Mouse (Mus musculus) NIH3T3 (cell line): ENCODE data around the gene Tsen54.
A peak's percentile ranks its signal among the peaks of the same experiment; 100 is the strongest.

ENCODE experiments used
- DNase-seq: peaks from one replicate; pipeline ENCODE4 v3.0.0-alpha.2; 2012; ENCODE audit warnings: low read depth

Tsen54 gene

GRCm38 (mm10) chr11:115803072-115803709, 11.3 kb upstream of the Tsen54 start:
- no peak for DNase-seq

DNA sequence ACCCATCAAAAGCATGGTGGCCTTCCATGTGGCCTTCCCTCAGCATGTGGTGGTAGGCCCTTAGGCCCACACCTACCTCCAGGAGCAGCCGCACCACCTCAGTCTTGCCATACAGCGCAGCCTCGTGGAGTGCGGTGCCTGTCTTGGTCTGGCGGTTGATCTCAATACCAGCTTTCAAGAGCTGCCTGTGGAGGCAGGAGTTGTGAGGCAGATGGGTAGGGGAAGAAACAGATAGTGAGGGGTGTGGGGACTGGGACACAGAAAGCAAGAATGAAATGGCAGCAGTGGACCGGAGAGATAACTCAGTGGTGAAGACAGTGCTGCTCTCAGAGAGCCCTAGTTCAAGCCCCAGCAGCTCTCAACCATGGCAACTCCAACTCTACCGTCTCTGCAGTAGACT, 9.5 kb upstream of the Tsen54 start:
- DNase-seq: no peak

DNA sequence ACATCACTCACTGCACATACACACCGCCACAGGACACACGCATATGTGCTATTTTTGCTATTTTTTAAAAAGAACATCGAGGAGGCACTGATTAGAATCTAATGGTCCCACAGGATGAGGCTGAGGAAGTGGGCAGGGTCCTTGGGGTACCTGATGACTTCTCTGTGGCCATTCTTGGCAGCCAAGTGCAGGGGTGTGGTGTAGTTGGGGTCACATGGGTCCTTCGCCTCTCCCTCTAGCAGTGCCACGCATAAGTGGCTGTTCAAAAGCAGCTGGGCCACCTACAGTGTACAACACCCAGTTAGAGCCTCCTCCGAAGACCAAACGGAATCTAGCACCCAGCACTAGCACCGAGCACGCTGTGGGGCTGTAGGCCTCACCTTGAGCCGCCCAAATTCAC, 8.4 kb upstream of the Tsen54 start:
- no peak for DNase-seq

GRCm38 (mm10) chr11:115807306-115807705, 7.2 kb upstream of the Tsen54 start:
- DNase-seq: no peak

DNA sequence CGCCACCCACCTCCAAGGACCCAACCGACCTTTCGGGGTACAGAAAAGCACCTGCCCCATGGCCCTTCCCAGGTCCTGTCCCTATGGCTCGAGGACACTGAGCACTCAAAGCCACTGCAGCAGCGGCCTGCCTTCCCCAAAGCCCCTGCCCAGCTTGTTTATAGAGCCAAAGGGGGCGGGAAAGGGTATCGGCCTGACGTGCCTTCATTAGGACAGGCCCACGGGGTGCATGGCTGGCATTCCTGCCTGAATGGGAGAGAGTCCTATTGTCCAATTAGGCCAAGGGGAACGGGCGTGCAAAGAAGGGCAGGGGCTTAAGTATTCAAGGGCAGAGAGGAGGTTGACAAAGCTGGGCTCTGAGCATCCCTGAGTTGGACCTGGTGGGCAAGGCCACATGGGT, 6.6 kb upstream of the Tsen54 start:
- DNase-seq: no peak

DNA sequence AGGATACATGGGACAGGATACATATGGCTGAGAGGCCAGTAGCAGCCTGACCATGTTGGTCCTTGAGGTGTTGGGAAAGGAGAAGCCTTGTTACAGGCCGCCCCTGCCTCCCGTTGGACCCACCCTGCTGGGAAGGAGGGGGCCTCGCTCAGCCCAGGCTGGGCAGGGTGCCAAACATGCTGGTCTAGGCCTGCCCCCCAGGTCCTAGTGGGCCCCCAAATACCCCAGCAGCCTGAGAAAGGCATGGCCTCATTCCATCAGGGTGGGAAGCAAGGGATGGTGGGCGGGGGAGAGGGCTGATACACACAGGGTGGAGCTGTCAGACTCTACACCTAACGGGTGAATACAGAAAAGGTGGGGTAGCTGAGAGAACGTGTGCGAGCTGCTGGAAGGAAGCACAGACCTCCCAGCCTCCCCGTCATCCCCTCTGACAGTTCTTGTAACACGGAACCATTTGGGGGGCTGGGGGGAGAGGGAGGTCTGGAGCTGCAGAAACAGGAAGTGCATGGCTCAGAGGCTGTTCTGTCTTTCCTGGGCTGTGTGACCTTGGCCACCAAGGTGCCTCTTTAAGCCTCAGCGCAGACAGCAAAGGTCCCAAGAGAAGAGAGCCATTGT, 5.7 kb upstream of the Tsen54 start:
- no peak for DNase-seq

DNA sequence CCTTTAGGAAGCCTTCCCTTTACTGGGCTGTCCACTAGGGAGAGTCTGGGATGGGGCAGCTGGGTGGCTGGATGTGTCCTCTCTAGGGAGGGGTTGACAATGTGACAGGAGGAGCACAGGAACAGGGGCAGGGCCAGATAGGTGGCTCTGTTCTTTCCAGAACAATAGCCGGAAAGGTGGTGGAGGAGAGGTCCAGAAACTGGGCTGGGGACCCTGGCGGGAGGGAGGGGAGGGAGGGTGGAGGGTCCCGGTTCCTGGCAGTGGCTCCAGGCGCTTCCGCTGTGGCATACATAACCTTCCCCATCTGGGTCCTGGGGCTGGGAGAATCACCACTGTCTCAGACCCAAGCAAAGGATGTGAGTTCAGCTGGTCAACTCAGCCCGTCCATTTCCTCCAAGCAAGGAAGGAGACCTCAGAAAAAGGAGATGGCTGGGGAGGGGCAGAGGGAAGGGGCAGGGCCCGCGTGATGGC, 5.2 kb upstream of the Tsen54 start:
- DNase-seq: no peak

- no peak for DNase-seq
Observed at GRCm38 (mm10) chr11:115810377-115810776, 4.1 kb upstream of the Tsen54 start.

- DNase-seq: no peak
Observed at GRCm38 (mm10) chr11:115811381-115812093, 3.0 kb upstream of the Tsen54 start.

- DNase-seq: no peak
Observed at GRCm38 (mm10) chr11:115812095-115812494, 2.4 kb upstream of the Tsen54 start.

- DNase-seq: peak; percentile 41
Observed at GRCm38 (mm10) chr11:115812533-115813420, 1.7 kb upstream of the Tsen54 start.

DNA sequence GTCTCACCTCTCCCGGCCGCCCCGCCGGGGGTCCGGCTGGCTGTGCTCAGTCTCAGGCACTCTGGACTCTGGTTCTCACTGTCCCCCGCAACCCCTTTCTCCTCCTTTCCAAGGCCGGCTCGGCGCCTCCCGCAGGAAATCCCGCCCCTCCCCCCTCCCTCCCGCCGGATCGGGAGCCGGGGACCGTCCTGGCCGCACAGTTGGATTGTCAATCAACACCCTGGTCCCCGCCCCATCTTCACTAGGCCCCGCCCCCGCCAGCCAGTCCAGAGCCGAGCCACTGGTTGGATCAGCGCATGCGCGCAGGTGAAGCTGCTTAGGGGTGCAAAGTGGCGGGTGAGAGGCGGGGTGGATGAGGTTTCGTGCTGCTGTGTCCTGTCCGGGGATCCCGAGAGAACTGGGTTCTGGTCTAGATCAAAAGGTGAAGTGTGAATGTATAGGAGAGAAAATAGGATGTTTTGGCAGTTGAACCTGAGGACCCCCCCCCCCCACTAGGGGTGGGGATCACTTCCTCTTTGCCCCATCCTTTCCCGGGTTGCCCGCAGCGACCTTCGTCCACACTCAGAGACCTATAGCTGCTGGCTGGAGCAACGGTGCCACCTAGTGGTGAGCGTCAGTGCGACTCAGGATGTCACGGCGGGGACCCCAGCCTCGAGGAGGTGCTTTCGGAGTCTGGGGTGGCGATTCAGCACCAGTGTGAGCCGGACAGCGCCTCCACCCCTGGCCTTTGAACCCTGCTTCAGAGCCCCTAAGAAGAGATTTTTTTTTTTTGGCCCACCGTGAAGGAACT, 822 bp upstream of the Tsen54 start, which contains the start of gene Caskin2:
TSS of gene Caskin2 (minus strand) at position 133 of the 790 bp plus-strand sequence.
- peak; percentile 99 for DNase-seq

- peak; percentile 59 for DNase-seq
Observed at GRCm38 (mm10) chr11:115817331-115817730, 2.8 kb downstream of the Tsen54 start.

DNA sequence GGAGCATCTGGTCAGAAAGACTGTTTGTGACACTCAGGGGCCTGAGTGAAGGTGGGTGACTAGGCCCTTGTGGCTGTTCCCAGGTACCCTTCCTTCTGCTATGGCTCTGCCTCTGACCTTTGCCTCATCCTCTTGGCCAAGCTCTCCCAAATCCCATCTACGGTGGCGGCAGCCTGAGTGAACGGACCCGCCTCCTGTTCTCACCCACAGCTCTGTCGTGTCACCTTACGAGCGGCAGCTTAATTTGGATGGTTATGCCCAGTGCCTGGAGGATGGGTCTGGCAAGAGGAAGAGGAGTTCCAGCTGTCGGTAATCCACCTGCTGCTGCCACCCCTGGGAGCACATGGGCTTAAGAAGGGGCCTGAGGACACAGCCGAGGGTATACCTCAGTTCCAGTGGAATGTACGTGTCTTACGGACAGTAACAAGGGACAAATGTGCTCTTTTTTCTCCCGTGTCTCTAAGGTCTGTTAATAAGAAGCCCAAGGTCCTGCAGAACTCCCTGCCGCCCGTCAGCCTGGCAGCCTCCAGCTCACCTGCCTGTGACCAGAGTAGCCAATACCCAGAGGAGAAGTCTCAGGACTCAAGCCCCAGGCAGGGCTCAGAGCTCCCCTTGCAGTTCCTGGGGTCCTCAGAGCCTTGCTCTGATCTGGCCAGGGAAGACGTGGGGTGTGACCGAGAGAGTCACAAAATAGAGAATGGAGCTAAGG, 5.5 kb downstream of the Tsen54 start:
- no peak for DNase-seq

DNA sequence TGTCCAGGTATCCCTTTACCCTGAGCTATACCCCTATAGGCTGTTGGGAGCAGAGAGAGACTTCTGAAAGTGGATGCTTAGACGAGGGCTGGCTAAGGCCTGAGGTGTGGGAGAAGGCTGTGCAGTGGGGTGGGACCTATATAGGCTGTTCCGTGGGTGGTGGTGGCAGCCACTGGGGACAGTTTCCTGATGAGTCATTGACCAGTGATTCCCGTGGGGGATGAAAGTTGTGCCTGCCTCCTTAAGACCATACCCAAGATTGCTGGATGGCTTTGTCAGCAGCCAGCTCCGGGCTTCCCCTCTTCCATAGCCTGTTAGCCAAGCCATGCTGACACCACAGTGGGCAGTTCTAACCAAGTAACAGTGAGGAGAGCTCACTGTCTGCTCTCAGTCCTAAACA, 6.5 kb downstream of the Tsen54 start:
- no peak for DNase-seq

- peak; percentile 92 for DNase-seq
Observed at GRCm38 (mm10) chr11:115823774-115824740, 9.5 kb downstream of the Tsen54 start, which contains the start of gene Llgl2. Gene Llgl2 (plus strand): TSS chr11:115824049.

- no peak for DNase-seq
Observed at GRCm38 (mm10) chr11:115824813-115825212, 10.3 kb downstream of the Tsen54 start.

GRCm38 (mm10) chr11:115826487-115826886, 12.0 kb downstream of the Tsen54 start:
- DNase-seq: no peak

DNA sequence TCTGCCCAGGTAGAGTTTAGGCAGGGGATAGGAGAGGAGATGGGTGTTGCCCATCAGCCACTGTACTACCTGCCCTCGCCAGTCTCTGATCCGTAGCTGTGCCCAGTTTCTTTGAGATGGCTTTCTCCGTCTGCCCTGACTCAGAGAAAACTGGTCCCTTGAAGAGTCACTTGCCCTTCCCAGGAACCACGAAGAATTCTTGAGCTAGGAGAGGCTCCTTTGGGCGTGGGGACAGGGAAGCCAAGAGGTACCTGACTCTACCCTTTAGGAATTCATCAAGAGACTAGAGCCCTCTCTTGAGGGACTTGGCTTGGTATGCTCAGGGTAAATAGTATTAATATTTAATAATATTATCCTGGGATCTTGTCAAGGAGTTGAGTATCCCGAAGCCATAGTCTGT, 13.1 kb downstream of the Tsen54 start:
- DNase-seq: no peak
